Mouse (Mus musculus) layer of hippocampus, adult 9-10 months (tissue): ENCODE measurements at regions not wholly inside any gene's neighbourhood (a gene's known extent, or its start where the extent isn't known, plus 50 kb on each side); places are given as distances from the start of the nearest gene placed in this dataset.

Experiments
- DNase-seq: peaks from one replicate; pipeline ENCODE4 v3.0.0; 2022; ENCODE audit warnings: low spot score

- DNase-seq: peak; percentile 15
Measured at GRCm38 (mm10) chr3:91416137-91416536, 325.5 kb upstream of the 9130204L05Rik start.
